Mouse (Mus musculus): Measurements from ENCODE around the gene Nrg3. TPM values are rescaled to one million over a fixed set of nuclear protein-coding genes. Genes with fewer than 3 reads are reported as not detected.

Nrg3 gene
- total RNA-seq, 2 experiments from 2014 or later: not detected

DNA sequence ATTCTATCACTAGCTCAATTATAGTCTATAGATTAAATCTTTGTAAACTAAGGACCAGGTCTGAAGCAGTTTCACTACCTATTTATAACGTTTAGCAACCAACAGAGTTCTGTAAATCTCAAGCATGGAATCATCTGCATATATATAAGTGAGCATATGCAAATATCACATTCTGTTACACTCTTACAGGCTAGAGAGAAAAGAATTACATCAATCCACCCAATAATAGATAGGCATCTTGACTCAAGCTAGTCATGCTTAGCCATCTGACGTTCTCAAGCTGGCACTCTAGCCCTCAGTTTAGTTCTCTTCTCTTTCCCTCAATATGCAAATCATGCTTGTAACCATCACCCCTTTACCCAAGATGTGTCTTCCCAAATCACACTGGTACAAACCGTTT, 835.8 kb downstream of the Nrg3 start:
- DNase-seq: no peak
- intact Hi-C loops (cut with DNase I): no loop called here

DNA sequence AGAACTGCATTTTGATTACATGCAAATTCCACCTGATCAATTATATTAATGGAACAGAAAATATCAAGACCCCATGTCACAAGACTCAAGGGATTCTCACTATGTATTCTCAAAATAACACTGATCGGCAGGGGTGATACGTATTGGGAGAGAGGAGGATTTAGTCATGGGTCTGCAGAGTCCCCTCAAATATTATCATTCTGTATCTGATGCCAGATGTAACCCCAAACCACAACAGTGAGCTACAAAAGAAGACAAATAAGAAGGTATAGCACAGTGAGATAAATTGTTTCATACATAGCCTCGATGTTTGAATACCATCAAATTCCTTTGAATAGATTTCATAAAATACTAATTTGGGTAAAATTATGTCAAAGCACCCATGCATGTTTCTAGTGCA, 842.8 kb downstream of the Nrg3 start:
- intact Hi-C loops (cut with DNase I): no loop called here
- no peak for DNase-seq

DNA sequence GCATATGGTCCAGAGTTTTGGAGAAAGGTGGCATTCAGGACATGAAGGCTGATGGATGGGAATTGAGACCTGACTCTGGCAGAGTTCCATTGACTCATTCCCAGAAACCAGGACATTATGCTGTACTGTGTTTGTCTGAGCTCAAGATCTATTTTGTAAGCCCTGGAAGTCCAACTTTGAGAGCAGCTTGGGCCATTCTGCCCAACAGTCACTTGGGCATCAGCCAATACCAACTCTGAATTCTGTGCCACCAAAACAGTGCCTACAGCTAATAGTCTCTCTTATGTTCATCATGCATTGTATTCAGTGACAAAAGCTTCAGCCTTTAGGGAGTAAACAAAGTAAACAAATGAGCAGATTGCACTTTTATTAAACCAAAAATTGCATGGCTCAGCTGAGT, 843.2 kb downstream of the Nrg3 start:
- no peak for DNase-seq
- intact Hi-C loops (cut with DNase I): no loop called here

DNA sequence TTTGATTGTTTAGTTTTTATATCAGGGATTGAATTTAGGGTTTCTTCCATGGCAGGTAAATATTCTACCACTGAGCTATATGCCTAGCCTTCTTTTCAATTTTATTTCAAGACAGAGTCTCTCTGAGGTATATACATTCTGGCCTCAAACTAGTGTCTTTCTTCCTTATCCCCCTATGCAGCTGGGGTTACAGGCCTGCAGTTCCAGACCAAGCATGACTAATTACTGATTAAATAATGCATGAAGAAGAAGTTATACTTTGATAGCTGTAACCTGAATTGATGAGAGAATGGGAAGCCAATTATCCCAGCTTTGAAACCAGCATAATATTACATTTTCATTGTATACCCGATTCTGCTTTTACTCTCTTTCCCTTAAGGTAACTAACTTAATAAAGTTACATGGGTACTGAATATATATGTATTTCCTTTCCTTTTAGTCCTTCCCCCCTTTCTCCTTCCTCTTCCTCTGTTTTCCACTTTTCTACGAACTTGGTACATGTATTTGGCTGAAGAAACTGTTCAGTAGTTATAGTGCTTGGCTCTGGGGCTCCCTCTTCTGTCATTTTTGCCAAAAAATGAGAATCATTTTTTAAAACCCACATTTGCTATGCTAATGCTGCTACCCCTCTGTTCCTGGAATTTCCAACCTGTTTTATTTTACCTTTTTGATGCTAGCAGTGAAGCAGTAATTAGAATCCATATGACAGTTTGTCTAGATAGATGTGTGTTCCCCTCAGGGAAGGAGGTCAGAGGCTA, 843.8 kb downstream of the Nrg3 start:
- intact Hi-C loops (cut with DNase I): no loop called here
- DNase-seq: no peak

DNA sequence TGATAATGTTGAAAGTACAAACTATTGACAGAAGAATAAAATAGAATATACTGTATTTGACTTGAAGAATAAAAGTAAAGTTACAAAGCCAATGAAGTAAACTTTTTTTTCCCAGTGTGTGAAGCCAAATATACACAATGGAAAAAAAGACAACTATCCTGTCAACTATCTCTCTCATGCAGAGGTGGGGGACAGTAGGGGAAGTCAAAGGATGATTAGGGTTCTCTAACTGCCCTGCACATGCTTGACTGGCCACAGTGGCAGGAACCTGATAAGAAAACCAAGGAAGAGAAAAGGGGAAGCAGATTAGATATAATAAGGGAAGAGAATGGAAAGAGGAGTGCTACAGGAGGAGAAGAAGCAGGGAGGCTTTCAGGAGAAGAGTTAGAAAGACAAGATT, 855.9 kb downstream of the Nrg3 start:
- intact Hi-C loops (cut with DNase I): no loop called here
- DNase-seq: no peak

DNA sequence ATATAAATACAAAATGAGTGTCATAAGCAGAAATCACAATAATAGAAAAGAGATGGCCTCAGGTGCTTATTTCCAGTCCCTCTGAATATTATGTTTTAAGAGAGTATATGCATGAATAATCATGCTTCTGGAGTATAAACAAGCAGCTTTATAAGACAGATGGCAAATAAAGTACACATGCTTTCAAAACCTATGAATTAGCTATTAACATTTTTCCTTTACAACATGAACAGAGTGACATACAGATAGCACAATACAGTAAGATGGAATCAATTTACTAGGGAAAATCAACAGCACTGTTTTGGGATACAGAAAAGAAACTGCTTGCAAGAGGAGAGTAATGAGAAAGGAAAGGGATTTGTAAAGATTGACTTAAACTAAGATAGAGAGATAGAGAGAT, 875.2 kb downstream of the Nrg3 start:
- intact Hi-C loops (cut with DNase I): no loop called here
- no peak for DNase-seq

DNA sequence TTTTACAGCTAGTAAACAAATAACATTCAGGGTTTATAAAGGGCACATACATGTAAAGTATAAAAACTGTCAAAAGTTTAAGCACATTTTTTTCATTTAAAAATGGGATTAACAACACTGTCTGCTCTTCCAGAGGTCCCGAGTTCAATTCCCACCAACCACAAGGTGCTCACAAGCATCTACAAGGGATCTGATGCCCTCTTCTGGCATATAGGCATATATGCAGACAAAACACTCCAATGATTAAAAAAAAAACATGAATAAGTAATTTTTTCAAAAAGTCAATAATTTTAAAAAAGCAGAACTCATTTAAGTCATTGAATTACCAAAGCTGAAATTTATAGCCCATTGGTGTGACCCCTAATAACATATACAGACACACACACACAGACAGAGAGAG, 878.6 kb downstream of the Nrg3 start:
- intact Hi-C loops (cut with DNase I): no loop called here

DNA sequence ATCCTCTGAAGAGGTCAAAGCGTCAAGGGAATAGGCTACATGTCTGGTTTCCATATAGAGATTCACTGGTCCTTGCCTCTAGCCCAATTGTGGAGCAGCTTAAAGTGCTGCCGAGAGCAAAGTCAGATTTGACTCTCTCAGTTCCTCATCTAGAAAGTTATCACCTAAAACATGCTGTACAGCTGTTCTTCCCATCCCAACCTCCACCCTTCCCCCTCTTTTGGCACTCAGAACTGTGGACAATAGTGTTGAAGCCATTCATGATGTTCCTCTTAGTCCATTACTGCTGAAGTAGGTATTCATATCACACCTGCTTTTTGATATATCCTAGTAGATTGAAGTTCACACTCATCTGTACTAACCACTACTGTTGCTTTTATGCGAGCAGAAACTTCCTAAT, 896.1 kb downstream of the Nrg3 start:
- intact Hi-C loops (cut with DNase I): no loop called here
- no peak for DNase-seq

More for the DNA sequence above, 878.6 kb downstream of the Nrg3 start:
- DNase-seq: no peak

DNA sequence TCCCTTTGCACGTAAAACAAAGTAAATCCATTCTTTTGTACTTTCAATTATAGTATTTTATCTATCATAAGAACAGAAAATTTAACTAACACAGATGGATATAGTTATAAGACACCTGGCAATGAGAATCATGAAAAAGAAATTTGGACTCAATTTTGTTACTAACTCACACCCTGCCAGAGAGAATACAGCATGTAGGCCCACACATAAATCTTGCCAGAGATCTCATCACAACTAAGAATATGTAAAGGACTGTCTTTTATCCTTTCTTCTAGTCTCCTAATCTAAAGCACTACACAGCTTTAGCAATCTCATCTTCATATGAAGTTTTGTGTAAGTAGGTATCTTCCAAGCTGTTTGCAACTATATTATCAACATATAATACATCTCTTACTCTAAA, 904.7 kb downstream of the Nrg3 start:
- intact Hi-C loops (cut with DNase I): no loop called here
- no peak for DNase-seq

DNA sequence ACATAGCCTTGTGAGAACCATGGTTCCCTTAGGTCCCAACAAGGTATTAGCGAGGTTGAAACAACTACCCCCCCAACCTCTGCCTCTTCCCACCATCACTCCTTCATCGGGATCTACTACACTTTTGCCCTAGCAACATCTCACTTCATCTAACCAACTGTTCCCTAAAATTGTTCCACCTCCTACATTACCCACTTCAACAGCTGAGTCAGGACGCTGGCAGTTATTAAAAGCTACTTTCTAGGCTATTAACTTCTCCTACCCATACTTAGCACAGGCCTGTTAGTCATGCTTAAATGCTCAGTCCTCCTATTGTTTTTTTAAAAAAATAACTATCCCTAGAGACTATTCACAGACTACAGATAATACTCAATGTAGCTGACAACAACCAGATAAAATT, 906.7 kb downstream of the Nrg3 start:
- no peak for DNase-seq
- intact Hi-C loops (cut with DNase I): no loop called here

DNA sequence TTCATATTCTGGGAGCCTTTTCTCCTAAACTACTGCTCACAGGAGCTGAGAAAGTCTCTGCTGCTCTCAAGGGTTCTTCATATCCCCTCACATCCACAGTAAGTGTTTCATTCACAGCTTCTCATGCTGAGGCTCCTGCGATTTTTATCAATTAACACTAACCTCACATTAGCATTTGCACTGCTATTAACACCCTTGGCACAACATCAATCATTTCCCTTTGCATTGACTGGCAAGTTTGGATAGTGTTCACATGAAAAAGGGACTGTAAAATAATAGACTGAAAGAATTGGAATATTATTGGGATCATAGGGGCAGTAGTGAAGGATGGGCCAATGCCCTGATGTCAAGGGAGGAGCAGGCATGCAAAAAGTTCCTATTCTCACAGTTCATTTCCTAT, 918.3 kb downstream of the Nrg3 start:
- intact Hi-C loops (cut with DNase I): no loop called here
- DNase-seq: no peak

DNA sequence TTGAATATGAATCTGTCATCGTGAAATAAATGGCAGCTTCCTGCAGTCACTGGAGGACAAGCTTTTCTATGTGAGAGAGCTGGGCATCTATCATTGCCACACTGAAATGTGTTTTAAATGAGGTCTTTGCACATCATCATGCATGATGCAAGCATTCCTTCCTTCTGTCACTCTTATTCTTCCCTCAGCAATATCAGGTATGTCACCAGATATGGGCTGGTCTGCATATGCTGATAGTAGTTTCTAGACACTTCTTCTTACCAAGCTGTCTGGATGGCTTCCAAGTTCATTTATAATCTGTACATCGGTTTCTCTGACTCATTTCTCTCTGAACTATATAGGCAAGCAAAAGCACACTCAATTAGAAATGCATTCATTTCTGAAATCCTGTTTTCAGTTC, 925.6 kb downstream of the Nrg3 start:
- no peak for DNase-seq
- intact Hi-C loops (cut with DNase I): no loop called here

DNA sequence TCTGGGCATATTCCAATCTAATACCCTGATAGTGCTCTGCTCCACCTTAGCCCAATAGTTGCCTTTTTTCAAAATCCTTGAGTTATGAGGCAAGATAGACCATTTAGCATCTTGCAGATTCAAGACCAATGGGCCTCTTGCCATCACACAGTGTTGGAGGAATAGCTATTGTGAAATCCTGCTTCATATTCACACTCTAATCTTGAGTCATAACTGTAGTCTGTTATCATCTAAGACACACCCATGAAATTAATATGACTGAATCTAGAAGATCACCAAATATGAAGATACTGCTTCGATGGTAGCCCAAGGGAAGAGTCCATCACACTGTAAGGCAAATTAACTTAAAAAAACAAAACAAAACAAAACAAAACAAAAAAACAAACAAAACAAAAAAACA, 937.7 kb downstream of the Nrg3 start:
- intact Hi-C loops (cut with DNase I): no loop called here
- DNase-seq: no peak

DNA sequence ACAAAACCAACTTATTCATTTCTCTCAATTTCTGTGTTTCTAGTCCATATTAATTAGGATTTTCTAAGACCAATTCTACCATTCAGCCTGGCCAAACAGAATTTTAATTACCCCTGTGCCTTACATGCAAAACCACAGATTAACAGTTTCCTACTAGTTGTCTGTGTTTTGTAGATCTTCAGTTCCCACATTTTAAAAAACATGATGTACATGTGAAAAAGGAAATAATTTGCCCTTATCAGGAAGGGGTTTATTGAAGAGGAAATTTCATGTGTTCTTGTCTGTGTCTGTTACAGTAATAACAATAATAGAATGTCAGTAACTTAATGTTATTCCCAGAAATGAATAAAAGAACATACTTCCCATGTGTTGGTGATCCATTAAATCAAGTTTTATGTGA, 939.4 kb downstream of the Nrg3 start:
- intact Hi-C loops (cut with DNase I): no loop called here
- no peak for DNase-seq

DNA sequence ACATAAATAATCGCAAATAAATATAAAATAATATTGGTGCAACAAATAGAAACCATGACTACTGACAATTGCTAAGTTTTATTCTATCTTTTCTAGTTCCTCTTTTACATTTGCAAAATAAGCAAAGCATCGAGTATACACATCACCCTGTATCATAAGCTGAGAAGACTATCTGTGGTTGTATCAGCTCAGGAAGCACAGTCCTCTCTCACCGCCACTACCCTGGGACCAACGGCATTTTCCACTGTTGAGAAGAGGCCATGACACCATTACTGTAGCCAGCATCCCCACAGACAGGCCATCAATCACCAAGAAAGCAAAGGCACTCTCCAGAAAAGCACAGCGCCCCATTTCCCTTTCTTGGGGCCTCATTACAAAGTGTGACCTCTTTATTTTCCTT, 956.7 kb downstream of the Nrg3 start:
- intact Hi-C loops (cut with DNase I): no loop called here
- DNase-seq: no peak

DNA sequence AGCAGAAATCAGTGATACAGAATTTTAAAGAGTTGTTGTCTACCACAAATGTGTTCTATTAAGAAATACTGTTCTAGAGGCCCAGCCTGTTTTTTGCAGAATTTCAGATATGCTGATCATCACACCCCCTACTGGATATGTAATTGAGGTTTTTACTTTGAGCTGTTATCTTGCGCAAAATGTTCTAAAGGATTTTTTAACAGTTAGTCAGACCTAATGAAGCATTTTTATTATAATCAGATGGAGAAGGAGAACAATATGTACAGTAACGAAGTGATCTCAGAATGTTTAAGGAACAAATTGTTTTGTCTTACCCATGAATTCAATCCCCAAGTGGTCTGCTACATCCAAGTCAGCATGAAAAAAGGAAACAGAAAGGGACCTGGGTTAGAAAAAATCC, 963.9 kb downstream of the Nrg3 start:
- intact Hi-C loops (cut with DNase I): no loop called here
- DNase-seq: no peak

DNA sequence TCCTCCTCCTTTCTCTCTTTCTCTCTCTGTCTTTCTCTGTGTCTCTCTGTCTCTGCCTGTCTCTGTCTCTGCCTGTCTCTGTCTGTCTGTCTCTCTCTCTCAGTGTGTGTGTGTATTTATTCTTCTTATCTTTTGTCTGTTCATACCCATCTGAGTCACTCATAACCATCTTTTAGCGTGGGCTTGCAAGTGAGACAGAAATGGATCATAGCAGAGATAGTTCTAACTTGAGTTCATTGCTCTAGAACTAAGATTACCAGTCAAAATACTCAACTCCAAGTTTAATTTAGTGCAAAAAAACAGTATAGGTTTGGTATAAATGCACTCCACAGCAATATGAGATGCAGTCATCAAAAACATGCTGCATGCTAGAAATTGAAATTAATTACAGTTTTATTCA, 977.9 kb downstream of the Nrg3 start:
- intact Hi-C loops (cut with DNase I): no loop called here
- DNase-seq: no peak

DNA sequence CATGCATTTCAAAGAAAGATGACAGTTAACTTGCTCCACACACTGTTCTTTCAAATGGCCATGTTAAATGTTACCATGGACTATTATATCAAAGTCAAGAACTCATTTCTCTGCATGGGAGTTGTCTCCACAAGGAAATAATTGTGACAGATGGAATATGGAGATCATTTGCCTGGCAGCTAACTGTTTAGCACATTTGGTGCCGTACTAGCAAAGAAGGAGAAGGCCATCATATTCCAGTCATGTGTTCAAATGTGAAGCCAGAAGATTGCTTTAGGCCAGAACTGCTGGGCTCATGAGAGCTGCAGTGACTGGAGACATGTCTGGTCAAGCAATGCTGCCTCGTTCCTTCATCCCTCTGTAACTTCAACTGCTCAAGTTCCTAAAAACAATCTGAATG, 1025.8 kb downstream of the Nrg3 start:
- no peak for DNase-seq
- intact Hi-C loops (cut with DNase I): no loop called here

DNA sequence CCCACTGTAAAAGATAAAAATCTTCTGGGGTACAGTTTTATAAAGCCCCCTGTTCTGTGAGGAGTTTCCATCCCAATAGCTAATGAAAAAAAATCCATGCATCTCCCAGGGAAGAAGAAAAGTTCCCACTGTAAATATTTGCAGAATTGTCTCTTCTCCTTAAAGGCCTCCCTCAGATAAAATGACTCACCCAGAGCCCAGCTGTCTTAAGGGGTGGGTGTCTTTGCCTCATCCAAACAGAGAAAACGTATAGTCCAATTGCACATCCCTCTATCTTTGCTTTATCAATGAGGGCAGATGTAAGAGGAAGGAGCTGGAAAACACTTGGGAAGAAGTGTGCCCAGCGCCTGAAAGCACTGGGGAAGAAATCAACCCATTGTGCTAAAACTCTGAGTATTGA, 1028.1 kb downstream of the Nrg3 start:
- DNase-seq: no peak
- intact Hi-C loops (cut with DNase I): no loop called here

DNA sequence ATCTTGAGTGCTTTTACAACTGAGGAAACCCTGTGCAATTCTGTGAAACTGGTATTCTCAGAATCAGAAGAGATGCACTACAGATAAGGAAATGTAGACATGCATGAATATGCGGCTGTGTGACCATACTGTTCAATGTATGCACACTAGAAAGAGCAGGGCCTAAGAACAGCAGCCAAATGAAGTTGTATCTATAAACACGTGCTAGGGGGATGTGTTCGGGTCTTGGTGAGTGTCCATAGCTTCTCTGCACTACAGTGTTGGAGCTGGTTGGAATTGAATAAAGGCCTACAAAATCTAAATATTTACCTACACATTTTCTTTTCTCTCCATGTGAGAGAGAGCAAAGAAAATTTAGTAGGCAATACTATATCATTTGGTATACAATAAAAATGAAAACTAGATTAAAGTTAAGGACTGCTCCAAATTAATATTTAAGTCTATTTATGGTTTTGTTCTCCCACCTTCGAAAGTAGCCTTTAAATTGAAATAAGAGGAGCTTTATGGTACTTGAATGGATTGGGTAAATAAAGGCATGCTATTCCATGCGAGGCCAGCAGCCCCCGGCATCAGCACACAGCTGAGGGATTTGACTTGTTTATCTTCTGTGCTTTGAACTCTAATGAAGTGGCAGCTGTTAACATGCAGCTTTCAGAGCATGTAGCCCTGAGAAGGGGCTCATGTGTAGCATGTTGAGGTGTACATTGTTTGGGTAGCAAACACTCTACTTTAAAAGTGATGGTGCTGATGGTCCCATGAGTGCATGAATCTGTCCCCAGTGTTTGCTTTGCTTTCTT, 1038.9 kb downstream of the Nrg3 start:
- DNase-seq: no peak
- intact Hi-C loops (cut with DNase I): no loop called here

DNA sequence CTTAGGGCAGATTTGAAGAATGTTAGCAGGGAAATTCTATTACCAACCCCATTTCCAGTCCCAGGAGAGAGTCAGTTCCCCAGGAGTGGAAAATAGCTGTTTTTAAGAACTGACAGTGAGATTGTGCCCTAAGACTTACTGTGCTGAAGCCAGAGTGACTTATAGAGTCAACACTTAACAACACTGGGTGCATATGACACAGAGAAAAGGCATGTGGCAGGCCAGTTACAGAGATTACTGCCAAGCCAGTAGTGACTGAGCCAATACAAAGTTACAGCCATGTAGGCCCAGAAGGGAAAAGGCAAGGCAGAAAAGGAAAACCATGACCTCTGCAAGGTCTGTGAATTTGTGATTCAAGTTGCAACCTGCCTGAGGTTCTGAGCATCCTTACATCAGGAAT, 1098.2 kb downstream of the Nrg3 start:
- no peak for DNase-seq
- intact Hi-C loops (cut with DNase I): no loop called here

DNA sequence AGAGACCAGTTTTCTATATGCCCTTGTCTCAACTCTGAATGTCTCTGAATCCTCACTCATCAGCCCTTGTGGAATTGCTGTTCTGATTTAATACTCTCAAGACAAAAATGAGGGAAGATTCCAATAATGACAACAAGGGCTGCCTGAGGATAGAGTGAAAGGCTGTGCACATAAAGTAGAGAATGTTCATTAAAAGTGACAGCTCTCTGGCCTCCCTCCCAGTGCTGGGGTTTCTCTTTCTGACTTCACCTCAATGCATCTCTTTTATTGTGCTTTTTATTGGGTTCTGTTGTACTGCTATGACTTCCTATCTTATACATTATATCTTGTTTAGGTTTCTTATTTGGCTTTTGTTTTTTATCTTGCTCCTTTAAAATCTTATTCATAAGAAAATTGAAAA, 1131.9 kb downstream of the Nrg3 start:
- DNase-seq: no peak
- intact Hi-C loops (cut with DNase I): no loop called here
